Mouse (Mus musculus): ENCODE results near the gene Elovl2.
"Not testable (repeated sequence)": the region's sequence is repeated elsewhere in the genome, so short reads cannot be mapped to it uniquely, and the experiment has no call there.

Gene Elovl2

DNA sequence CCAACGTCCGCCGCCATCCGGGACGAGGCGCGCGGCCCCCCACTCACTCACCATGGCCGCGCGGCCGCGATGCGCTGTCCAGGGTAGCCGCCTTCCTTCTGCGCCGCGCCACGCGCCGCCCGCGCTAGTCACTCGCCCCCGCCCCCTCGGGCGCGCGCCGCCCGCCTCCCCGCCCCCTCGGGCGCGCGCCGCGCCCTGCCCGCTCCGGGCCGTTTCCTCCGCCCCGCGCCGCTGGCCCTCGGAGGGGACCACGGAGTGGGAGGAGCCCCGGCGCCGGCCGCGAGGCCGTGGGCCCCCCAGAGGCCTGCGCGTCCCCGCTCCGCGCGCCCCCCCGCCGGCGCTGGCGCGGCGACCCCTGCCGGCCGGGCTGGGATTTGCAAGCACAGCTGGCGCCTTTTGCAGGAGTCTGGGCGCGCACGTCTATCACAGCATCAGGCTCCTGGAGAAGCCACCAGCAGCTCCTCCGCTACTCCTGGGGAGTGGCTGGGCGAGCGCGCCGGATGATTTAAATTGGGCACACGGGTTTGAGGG is at the start of gene Elovl2:
Elovl2 (minus strand) TSS at position 102 of the 531 bp plus-strand sequence.
- DNase-seq (ENCODE audit: low read depth, low spot score) = no peak

DNA sequence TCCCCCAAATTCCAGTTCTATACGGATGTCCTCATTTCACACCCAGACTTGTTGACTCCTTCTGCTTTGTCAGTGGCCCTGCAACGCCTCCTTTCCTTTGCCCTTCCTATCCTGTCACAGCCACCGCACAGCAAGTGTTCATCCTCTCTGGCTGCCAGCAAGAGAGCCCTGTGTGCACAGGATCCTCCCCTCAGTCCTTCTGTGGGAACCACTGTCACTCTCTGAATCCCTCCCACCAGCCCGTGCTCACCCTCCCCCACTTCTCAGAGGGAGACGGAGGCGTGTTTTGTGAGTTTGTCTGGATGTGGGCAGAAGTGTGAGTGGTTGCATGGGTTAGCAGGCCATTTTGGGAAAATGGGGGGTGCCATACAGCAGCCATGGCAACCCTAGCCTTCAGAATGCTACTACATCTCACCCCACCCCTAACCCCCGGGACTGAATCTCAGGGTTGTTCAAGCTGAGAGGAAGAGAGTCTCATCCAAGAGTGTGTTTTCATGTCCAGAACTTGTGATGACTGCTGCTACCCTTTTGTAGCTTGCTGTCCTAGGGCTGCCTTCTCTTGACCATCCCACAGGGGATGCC is 47.7 kb upstream of the Elovl2 start:
- no peak for DNase-seq (ENCODE audit: low read depth, low spot score)

DNA sequence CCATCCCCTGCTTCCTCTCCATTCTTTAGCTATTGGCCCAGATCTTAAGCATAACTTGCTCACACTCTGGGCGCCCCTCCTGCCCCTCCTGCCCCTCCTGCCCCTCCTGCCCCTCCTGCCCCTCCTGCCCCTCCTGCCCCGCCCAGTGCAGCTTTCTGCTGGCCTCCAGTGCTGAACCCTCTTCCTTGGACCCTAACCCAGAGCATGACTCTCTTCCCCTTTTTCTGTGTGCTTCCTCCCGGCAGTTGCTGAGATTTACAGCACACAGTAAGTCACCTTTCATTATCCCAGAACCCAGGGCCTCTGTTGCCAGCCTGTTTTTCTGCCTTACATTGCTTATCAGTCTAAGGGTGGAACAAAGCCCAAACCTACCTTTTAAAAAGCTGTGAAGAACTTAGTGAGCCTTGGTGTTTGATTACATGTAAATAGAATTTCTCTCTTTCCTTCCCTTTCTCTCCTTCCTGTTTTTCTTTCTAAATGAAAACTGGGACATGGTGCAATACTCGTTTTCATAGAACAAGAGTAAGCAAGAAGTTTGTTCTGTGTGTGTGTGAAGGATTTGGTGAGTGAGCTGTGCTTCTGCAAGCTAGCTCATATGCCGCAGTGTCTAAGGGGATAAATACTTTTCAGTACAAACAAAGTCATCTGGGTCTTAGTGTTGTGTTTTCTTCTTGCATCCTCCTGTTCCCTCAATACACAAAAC is 43.2 kb upstream of the Elovl2 start:
- DNase-seq (ENCODE audit: low read depth, low spot score) = no peak

DNA sequence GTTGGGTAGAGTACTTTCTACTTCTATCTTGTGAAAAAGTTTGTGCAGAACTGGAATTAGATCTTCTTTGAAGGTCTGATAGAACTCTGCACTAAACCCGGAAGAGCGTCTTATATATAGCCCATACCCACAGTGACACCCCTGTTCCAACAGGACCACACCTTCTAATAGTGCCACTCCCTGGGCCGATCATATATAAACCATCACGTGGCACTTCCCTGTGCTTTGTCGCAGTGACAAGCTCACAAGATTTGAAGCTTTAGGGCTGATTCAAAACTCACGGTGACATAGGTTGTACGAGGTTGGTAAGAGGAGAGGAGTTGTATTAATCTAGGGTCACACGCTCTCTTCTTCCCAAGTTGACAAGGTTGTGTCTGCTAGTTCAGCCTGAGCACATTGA is 41.4 kb upstream of the Elovl2 start:
- DNase-seq (ENCODE audit: low read depth, low spot score) = not testable (repeated sequence)

DNA sequence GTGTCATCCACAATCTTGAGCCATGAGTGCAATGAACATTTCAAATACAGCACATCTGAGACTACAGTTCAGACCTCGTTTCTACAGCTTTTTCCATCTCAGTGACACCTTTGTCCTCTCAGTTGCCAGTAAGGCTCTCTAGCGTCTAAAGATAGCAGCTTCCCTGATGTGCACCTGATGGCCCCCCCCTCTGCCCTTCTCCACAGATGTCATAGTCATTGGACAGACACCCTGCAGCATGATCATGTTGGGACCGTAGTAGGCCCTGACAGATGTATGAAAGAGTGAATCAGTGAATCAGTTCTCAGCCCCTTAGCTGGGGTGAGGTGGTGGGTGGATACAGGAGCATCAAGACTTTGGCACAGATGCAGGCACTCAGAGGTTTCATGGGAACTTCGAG is 37.6 kb upstream of the Elovl2 start:
- DNase-seq (ENCODE audit: low read depth, low spot score) = no peak

DNA sequence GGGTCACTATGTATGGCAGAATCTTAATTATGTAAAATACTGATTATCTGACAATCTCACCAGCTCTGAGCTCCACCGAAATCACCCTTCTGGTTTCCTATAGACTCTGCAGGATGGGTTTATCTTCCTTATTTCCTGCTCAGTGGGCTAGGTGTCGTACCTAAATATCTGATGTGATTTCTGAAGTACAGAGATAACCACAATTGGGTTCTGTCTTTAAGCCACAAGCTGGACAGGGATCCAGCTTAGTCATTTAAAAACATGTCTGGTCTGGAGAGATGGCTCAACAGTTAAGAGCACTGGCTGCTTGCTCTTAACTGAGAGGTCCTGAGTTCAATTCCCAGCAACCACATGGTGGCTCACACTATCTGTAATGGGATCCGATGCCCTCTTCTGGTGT is 36.8 kb upstream of the Elovl2 start:
- DNase-seq (ENCODE audit: low read depth, low spot score) = no peak

DNA sequence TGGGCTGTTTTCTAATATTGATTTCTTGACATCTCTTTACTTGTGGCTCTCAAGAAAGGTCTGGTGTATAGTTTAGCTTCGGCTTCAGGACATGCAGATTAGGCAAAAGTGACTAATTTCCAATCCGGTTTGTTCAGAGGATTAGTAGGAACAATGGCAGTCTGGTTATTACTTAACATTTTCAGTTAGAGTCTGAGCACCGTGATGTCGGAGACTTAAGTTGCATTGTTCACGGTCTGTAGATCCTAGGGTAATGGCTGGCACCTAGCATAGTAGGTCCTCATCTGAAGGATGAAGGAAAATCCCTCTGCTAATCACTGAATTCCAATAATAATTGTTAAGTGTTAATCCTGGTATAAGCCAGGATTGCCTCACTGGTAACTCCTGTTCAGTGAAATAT is 35.9 kb upstream of the Elovl2 start:
- DNase-seq (ENCODE audit: low read depth, low spot score) = no peak

DNA sequence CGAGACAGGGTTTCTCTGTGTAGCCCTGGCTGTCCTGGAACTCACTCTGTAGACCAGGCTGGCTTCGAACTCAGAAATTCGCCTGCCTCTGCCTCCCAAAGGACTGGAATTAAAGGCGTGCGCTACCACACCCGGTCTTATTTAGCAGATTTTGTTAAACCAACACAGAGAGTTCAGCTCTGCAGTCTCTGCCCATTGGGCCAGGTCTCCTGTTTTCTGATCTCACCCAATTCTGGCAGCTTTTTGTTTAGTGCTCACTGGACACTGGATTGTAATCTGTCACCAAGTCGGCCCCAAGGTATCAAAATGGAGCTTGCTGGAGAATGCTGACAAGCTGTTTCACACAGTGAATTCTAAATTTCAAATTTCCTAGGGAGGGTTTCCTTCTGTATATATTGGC is 32.5 kb upstream of the Elovl2 start:
- DNase-seq (ENCODE audit: low read depth, low spot score) = no peak

DNA sequence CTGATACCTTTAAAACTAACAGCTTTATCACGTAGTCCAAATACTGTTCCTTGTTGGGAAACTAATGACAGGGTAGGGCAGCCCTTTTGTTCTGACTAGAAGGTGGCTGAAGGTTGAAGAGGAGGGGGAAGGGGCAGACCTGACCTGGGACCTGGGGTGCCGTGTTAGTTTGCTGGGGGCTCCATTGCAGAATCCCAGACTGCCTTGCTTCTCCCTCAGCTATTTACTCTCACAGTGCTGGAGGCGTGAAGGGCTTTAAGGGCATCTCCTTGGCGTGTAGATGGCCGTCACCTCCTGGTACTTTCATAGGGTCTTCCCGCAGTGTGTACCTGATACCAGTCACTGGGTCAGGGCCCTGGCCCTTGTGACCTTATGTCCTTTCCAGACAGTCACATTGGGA is 31.9 kb upstream of the Elovl2 start:
- DNase-seq (ENCODE audit: low read depth, low spot score) = no peak

DNA sequence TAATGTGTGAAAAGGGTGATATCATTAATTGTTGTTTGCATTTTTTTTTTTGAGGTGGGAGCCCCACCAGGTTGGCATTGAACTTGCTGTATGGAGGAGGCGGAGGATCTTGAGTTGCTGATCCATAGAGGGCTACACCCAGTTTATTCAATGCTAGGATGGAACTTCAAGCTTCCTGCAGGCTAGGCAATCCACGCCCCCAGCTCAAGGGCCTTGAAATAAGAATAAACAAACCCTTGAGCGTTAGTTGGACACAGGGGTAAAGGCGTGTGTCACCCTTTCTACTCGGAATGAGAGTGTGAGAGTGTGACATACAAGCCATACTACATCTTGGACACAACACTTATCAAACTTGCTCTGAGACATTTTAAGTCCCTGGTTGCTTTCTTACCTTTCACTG is 31.5 kb upstream of the Elovl2 start:
- no peak for DNase-seq (ENCODE audit: low read depth, low spot score)

DNA sequence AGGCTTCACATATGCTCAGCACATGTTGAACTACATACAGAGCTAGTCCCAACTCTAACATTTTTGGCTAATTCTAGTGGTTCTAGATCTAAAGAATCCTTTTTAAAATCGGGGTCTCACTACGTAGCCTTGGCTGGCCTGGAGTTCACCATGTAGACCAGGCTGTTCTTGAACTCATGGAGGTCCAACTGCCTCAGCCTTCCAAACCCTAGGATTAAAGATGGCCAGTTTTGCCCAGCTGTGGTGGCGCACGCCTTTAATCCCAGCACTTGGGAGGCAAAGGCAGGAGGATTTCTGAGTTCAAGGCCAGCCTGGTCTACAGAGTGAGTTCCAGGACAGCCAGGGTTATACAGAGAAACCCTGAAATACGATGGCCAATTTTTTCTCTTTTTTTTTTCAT is 31.0 kb upstream of the Elovl2 start:
- not testable (repeated sequence) for DNase-seq (ENCODE audit: low read depth, low spot score)

DNA sequence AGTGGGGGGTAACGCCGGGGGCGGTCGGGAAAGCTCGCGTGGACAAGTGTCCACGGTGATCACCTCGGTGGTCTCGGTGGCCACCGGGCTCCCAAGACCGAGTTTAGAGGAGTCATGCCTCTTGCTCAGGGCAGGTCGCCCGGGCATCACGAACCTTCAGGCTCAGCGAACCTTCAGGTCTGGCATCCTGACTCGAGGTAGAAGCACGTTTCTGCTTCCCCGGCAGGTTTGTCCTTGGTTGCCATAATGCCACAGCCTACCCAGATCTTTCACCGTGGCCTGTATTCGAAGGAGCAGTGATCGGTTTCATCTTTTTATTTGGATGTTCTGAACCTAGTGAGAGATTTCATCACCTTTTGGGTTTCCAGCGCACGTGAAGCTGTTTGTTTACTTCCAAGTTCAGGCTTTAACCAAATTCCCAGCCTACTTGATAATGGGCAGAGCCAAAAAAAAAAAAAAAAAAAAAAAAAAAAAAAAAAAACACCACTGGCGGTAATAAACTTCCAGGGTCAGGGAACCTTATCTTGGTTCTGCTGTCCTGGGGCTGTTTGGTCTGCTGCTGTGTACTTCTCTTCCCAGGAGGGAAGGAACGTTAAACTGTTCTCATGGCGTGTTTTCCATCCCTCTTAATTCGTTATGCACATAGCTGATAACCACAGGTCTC is 30.2 kb upstream of the Elovl2 start:
- DNase-seq (ENCODE audit: low read depth, low spot score) = no peak

DNA sequence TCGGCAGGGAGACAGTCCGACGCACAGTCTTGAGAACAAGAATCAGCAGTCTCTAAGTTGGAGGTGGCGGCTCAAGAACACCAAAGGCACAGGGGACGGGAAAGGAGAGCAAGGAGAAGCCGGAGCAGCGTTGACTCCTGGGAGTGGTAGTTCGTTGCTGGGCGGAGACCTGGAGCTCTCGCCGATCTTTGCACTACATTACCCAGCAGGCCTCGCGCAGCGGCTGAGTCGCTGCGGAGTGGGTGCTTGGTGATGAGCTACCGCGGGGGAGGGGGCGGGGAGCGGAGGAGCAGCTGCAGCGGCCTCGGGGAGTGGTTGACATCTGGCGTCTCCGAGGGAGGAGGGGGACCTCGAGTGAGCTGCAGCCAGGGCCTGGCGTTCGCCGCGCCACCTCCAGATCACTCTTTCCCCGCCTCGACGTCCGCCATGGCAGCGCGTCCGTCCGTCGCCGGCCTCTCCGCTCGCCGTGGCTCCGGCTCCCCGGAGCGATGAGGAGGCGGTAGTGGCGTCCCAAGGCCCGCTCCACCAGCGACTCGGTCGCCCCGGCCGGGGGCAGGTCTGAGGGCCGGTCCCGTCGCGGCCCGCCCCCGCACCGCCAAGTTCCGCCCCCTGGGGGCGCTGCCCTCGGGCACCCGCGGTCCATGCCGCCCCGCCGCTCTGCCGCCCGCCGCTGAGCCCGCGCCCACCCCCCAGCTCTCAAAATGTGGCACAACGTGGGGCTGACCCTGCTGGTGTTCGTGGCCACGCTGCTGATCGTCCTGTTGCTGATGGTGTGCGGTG is 29.5 kb upstream of the Elovl2 start, which contains the start of gene Smim13:
Smim13 (plus strand) TSS at position 307 of the 780 bp plus-strand sequence.
- DNase-seq (ENCODE audit: low read depth, low spot score) = peak; percentile 96

DNA sequence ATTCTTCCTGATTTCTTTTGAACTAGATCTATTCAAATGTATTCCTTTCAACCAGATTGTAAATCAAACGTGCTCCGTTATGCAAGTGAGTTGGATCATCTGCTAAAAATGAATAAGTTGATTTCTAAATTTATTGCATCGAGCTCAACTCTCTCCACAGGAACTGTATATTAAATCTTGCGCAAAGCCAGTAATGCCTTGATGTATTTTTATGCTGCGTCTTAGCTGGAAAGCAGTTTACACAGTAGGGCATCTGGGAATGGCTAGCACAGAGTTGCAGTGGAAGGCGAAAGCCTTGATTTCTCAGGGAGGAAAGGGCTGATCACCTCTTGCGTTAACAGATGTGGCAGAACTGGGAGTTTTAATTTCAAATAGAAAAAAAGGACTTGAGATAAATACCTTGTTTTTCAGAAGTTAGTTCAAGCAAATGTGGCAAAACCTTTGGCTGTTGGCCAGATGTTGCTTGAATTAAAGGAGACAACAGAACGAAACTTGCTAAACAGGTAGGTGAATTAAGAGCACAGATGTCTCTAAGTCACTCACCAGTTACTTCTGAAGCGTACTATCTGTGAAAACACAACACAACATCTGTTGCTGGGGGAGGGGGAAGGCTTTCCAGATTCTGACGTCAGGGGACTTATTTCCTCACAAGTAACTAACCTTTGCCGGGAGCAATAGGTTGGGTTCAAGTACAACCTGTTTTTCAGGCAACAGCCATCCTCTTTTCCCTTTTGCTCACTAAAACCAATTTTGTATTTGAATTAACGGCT is 28.7 kb upstream of the Elovl2 start:
- peak; percentile 50 for DNase-seq (ENCODE audit: low read depth, low spot score)

DNA sequence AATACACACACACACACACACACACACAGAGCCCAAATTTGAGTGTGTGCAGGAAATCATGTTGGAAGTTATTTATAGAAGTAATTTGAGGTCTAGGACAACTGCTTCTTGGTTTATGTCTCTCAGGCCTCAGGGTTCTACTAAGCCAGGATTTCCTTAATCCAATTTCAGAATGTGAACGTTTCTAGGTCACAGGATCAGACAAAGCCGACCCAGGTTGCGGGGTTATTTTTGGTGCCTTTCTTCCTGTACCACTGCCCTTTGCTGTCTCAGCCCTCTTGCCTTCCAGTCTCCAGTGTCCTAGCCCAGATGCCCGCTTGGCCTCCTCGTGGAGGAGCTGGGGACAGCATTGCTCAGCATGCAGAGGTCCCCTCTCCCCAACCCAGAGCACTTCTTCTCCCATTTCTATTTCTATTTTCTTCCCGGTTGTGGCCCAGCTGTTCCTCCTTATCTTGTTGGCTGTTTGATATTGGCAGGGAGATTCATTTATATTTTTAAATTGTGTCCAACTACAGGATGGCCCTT is 24.2 kb upstream of the Elovl2 start:
- DNase-seq (ENCODE audit: low read depth, low spot score) = no peak

DNA sequence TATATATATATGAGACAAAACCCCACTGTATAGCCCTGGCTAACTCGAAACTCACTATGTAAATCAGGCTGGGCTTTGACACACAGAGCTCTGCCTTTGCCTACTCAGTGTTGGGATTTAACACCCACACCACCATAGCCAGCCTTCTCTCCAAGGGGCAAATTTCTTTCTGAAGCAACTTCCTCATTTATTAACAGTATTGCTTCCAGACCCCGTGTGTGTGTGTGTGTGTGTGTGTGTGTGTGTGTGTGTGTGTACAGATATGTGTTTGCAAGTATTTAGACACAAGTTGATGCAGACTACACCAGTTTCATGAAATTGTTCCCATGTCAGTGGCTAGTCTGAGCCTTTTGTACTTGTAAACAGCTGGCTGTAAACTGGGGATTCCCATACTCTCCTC is 21.4 kb upstream of the Elovl2 start:
- DNase-seq (ENCODE audit: low read depth, low spot score) = no peak

DNA sequence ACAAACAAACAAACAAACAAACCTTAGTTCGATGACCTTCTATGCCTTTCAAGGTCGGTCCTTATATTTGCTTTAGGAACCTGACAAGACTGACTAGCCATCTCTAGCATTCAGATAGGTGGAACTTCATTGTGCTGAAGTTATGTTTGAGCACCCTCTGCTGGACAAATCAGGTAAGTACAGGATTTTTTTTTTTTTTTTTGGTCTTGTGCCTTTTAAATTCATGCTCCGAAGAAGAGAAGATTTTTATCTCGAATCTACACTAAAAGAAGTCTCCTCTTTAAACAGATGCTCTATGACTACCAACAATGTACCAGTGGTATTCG is 18.6 kb upstream of the Elovl2 start:
- DNase-seq (ENCODE audit: low read depth, low spot score) = no peak

DNA sequence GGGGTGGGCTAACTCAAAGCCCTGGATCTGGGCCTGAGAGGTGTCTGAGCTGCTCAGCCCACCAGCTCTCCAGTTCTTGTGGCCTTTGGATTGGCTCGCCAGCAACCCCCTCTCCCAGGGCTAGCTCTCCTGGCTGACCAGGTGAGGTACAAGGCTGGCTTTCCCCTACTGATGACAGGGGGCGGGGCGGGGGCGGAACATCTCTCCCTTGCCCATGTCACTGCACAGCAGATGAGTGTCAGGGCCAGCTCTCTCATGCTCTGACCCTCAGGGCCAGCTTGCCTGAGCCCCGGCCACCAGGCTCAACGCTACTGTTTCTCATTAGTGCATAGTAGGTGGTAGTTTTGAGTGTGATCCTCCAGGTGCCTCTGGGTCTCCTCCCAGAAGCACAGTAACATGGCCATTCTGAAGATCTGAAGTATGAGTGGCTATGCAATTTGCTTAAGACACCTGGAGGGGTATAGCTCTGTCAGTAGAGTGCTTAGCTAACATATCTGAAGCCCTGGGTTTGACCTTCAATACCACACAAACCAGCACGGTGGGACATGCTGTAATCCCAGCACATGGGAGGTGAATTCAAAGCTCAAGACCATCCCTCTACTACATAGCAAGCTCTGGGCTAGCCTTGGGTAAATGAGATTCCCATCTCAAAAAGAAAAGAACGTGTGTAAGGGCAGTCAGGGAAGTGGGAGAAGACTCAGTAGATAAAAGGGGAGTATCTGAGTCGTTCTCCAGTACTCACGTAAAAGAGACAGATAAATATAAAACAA is 18.0 kb upstream of the Elovl2 start:
- DNase-seq (ENCODE audit: low read depth, low spot score) = no peak

DNA sequence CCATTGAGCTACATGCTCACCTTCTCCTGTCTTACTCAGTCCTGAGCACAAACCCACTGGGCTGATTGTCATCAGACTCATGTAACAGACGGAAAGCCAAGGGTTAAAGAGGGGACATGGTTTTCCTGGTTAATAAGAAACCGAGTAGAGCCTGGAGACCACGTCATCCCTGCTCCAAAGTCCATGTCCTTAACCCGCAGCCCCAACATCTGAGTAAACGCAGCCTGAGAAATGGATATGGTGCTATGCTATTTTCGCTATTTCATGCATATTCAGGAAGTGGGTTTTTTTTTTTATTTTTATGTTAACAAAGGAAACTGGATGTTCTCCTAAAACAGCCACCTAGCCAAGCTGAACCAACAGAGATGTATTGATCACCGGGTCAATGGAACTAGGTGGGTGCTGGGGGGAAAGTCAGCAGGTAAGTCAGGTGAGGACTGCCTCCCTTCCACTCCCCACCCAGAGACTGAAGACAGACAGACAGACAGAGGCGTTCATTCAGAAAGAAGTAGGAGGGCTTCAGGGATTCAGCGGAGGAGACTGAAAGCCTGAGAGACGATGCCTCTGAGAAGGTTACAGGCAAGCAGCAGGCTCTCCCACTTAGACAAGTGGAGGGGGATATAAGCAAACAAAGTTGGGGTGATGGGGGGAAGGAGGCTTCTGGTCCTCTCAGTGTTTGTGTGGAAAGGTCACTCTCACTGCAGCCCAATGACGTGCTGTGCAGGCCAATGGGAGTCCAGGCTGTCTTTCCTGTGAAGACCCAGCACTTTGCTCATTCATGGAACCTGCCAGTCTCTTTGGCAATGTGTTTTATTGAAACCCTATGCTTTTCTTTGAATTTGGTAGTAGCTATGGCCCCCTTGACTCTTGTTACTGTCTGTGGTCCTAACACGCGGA is 15.9 kb upstream of the Elovl2 start:
- DNase-seq (ENCODE audit: low read depth, low spot score) = no peak
